Mouse (Mus musculus) liver, adult 2 months (tissue): ENCODE data around the gene Hmbs. TPM values are rescaled to one million over a fixed set of nuclear protein-coding genes. Genes with fewer than 3 reads are reported as not detected.

ENCODE experiments used
- DNase-seq: peaks from one replicate; pipeline ENCODE4 v3.0.0-alpha.2; 2011; ENCODE audit warnings: low read depth, low spot score; ENCODE audit errors: extremely low read depth
- H3K27ac ChIP-seq: fragments of 200-500 bp; replicated peaks from 2 replicates; pipeline ENCODE4 v1.5.1; 2012; ENCODE audit warnings: low read depth, mild to moderate bottlenecking, control low read depth, inconsistent platforms, low read length; ENCODE audit not compliant: insufficient read depth
- H3K27me3 ChIP-seq: fragments of 200-500 bp; 2 replicates; pipeline ENCODE4 v1.6.1; 2012; ENCODE audit warnings: mild to moderate bottlenecking, moderate library complexity, low read length, inconsistent platforms; ENCODE audit not compliant: control insufficient read depth, insufficient read depth
- H3K36me3 ChIP-seq: fragments of 200-500 bp; 2 replicates; pipeline ENCODE4 v1.6.1; 2012; ENCODE audit warnings: low read length, inconsistent platforms; ENCODE audit not compliant: control insufficient read depth, insufficient read depth
- H3K4me1 ChIP-seq: fragments of 200-500 bp; 2 replicates; pipeline ENCODE4 v1.6.1; 2011; ENCODE audit warnings: low read length; ENCODE audit not compliant: control insufficient read depth, insufficient read depth
- H3K4me3 ChIP-seq: fragments of 200-500 bp; 2 replicates; pipeline ENCODE4 v1.5.1; 2011; ENCODE audit warnings: low read depth, mild to moderate bottlenecking, control low read depth, low read length, moderate library complexity; ENCODE audit not compliant: insufficient read depth
- H3K79me2 ChIP-seq: fragments of 200-500 bp; 2 replicates; pipeline ENCODE4 v1.6.1; 2012; ENCODE audit warnings: inconsistent platforms, mild to moderate bottlenecking, low read length, moderate library complexity; ENCODE audit not compliant: control insufficient read depth, insufficient read depth
- H3K9ac ChIP-seq: fragments of 200-500 bp; 2 replicates; pipeline ENCODE4 v1.6.1; 2012; ENCODE audit warnings: low read depth, mild to moderate bottlenecking, control low read depth, inconsistent platforms, low read length
- CTCF ChIP-seq: fragments of 200-500 bp; IDR thresholded peaks from 2 replicates; pipeline ENCODE4 v1.5.1; 2011; ENCODE audit warnings: low read depth, low read length, control low read depth
- POLR2A ChIP-seq: fragments of 200-500 bp; IDR thresholded peaks from 2 replicates; pipeline ENCODE4 v1.6.1; 2011; ENCODE audit warnings: low read length, control low read depth; ENCODE audit not compliant: insufficient read depth; ENCODE audit errors: extremely low read depth
- WGBS: fragments of 180-500 bp; shearing (Covaris S2); methylation state at CpG from one replicate; pipeline ENCODE4 v1.1.7; 2018; 5-methylcytosine and 5-hydroxymethylcytosine counted together
- polyA plus RNA-seq: library from polyadenylated mRNA; depleted of rRNA; stranded (reverse); fragments of >200 nt; gene quantifications from 2 replicates; pipeline ENCODE4 v1.2.3, GENCODE M21; 2012
- total RNA-seq: library from RNA; depleted of rRNA; stranded (reverse); fragments of >200 nt; gene quantifications from 2 replicates; pipeline ENCODE4 v1.2.3, GENCODE M21; 2014

Gene Hmbs
- total and polyA plus RNA-seq, 2 experiments: 58.8 to 61.3 TPM

GRCm38 (mm10) chr9:44319887-44320798 is 23.9 kb downstream of the Hmbs start, which contains the start of gene C2cd2l:
TSS of gene C2cd2l (minus strand) at chr9:44320285.
- Histone ChIP-seq H3K4me3 (peak within 1 kb of the TSS; percentile 98), H3K27ac (peak within 1 kb of the TSS; percentile 85), H3K9ac (peak within 1 kb of the TSS; percentile 99), H3K36me3 (peaks cover 14% of the 10 kb centered on the region; the same call in 1 of the 2 replicates), H3K4me1 (peaks cover 14% of the 10 kb centered on the region), H3K27me3 (no peaks in the 10 kb centered on the region), H3K79me2 (peaks cover 18% of the 10 kb centered on the region)
- under 1% methylated on average over 67 of the region's 67 CpGs for WGBS
- peak; percentile 93 for DNase-seq
- TF ChIP-seq CTCF (no peak), POLR2A (peak; percentile 86)

- Histone ChIP-seq H3K9ac (peak overlapping the region; percentile 99), H3K79me2 (peaks cover 18% of the 10 kb centered on the region), H3K36me3 (peaks cover 17% of the 10 kb centered on the region; the same call in 1 of the 2 replicates), H3K27ac (peak overlapping the region; percentile 85), H3K4me1 (peaks cover 14% of the 10 kb centered on the region), H3K27me3 (no peaks in the 10 kb centered on the region), H3K4me3 (peak overlapping the region; percentile 98)
- DNase-seq: peak; percentile 52
- no peak for TF ChIP-seq CTCF
- no peak for TF ChIP-seq POLR2A
- WGBS: under 1% methylated on average over 36 of the region's 37 CpGs
Observed at GRCm38 (mm10) chr9:44319105-44319886, 24.7 kb downstream of the Hmbs start.

- no peak for DNase-seq
- Histone ChIP-seq H3K79me2 (peaks cover 18% of the 10 kb centered on the region), H3K27me3 (no peaks in the 10 kb centered on the region), H3K4me1 (peaks cover 14% of the 10 kb centered on the region), H3K4me3 (peak overlapping the region; percentile 98), H3K9ac (peak overlapping the region; percentile 99), H3K27ac (peak overlapping the region; percentile 85), H3K36me3 (peaks cover 21% of the 10 kb centered on the region; the same call in 1 of the 2 replicates)
- TF ChIP-seq CTCF: no peak
- TF ChIP-seq POLR2A: 0 out of 2 replicates have a peak, but pooled peaks have one; percentile 20
- 3% methylated on average over 3 of the region's 3 CpGs for WGBS
Observed at GRCm38 (mm10) chr9:44318826-44319095, 25.3 kb downstream of the Hmbs start.

GRCm38 (mm10) chr9:44318076-44318825 is 25.8 kb downstream of the Hmbs start:
- WGBS: 4% methylated on average over 5 of the region's 5 CpGs
- peak overlapping the region; percentile 99 for H3K9ac ChIP-seq
- H3K27ac ChIP-seq: peak overlapping the region; percentile 85
- H3K27me3 ChIP-seq: no peaks in the 10 kb centered on the region
- H3K36me3 ChIP-seq: peaks cover 22% of the 10 kb centered on the region; the same call in 1 of the 2 replicates
- H3K4me3 ChIP-seq: peak overlapping the region; percentile 98
- peaks cover 18% of the 10 kb centered on the region for H3K79me2 ChIP-seq
- TF ChIP-seq CTCF: no peak
- no peak for TF ChIP-seq POLR2A
- H3K4me1 ChIP-seq: peaks cover 14% of the 10 kb centered on the region
- DNase-seq: peak; percentile 92

GRCm38 (mm10) chr9:44317452-44317851 is 26.6 kb downstream of the Hmbs start:
- H3K9ac ChIP-seq: peak overlapping the region; percentile 50
- H3K4me3 ChIP-seq: peak overlapping the region; percentile 98; the same call in 1 of the 2 replicates
- DNase-seq: no peak
- H3K27ac ChIP-seq: peak overlapping the region; percentile 85
- 64% methylated on average over 4 of the region's 4 CpGs for WGBS
- H3K79me2 ChIP-seq: peaks cover 18% of the 10 kb centered on the region
- peaks cover 13% of the 10 kb centered on the region for H3K4me1 ChIP-seq
- TF ChIP-seq CTCF: no peak
- TF ChIP-seq POLR2A: no peak
- no peaks in the 10 kb centered on the region for H3K27me3 ChIP-seq
- peaks cover 30% of the 10 kb centered on the region; the same call in 1 of the 2 replicates for H3K36me3 ChIP-seq
